23 mouse cellular contexts compared by ENCODE assay signal in genomic region chr6:24600726-24601125, GRCm38 (mm10). TPM values are rescaled to one million over a fixed set of nuclear protein-coding genes. Genes with fewer than 3 reads are reported as not detected.
A peak's percentile ranks its signal among the peaks of the same experiment; 100 is the strongest.
DNase-seq lines count a peak whose midpoint lies in the region; ATAC-seq lines count a peak whose summit lies in the region.
"Had no signal": no experiment of that assay in that cellular context is flagged by ENCODE, and none has a peak within 500 bp of the region (broad histone marks: within the 10 kb centered on the region; RNA-seq: fewer than 3 reads in every experiment).

No protein-coding gene starts in this region.

- H3K27ac ChIP-seq in heart, embryonic 12.5 days (ENCODE audit: poor library complexity, severe bottlenecking) = peak overlapping the region; percentile 97
- no peak overlapping the region for H3K27ac ChIP-seq in midbrain, embryonic 11.5 days (ENCODE audit: low read depth, low read length)
- no peak overlapping the region for H3K27ac ChIP-seq in midbrain, embryonic 10.5 days (replicated peaks)
- H3K27ac ChIP-seq: embryonic facial prominence, embryonic 13.5 days; forebrain, embryonic 12.5 days; hindbrain, embryonic 10.5 days; hindbrain, embryonic 14.5 days; intestine, embryonic 15.5 days had no signal

- H3K9me3 ChIP-seq in heart, embryonic 12.5 days (replicated peaks) = no peaks in the 10 kb centered on the region
- H3K9me3 ChIP-seq in midbrain, embryonic 11.5 days (ENCODE audit: control insufficient read depth, low read length) = no peaks in the 10 kb centered on the region
- no peaks in the 10 kb centered on the region for H3K9me3 ChIP-seq in midbrain, embryonic 10.5 days (replicated peaks)
- H3K9me3 ChIP-seq: embryonic facial prominence, embryonic 13.5 days; forebrain, embryonic 12.5 days; hindbrain, embryonic 10.5 days; intestine, embryonic 15.5 days had no signal

- peaks cover 24% of the 10 kb centered on the region for H3K36me3 ChIP-seq in heart, embryonic 12.5 days
- no peaks in the 10 kb centered on the region for H3K36me3 ChIP-seq in midbrain, embryonic 11.5 days (ENCODE audit: control insufficient read depth, insufficient read depth, low read length)
- H3K36me3 ChIP-seq in midbrain, embryonic 10.5 days = no peaks in the 10 kb centered on the region
- H3K36me3 ChIP-seq: embryonic facial prominence, embryonic 13.5 days; forebrain, embryonic 12.5 days; hindbrain, embryonic 10.5 days; intestine, embryonic 15.5 days had no signal

- peak overlapping the region; percentile 91 for H3K9ac ChIP-seq in heart, embryonic 12.5 days
- no peak overlapping the region for H3K9ac ChIP-seq in midbrain, embryonic 11.5 days (ENCODE audit: low read length)
- H3K9ac ChIP-seq: embryonic facial prominence, embryonic 13.5 days; forebrain, embryonic 12.5 days; hindbrain, embryonic 14.5 days; intestine, embryonic 15.5 days had no signal

- peak overlapping the region; percentile 54 for H3K4me3 ChIP-seq in heart, embryonic 12.5 days
- H3K4me3 ChIP-seq in midbrain, embryonic 11.5 days (ENCODE audit: low read depth, low read length) = no peak overlapping the region
- no peak overlapping the region for H3K4me3 ChIP-seq in midbrain, embryonic 10.5 days
- H3K4me3 ChIP-seq: embryonic facial prominence, embryonic 13.5 days; forebrain, embryonic 12.5 days; hindbrain, embryonic 10.5 days; intestine, embryonic 15.5 days had no signal

- peak overlapping the region; percentile 73 for H3K4me2 ChIP-seq in heart, embryonic 12.5 days
- no peak overlapping the region for H3K4me2 ChIP-seq in midbrain, embryonic 11.5 days
- H3K4me2 ChIP-seq: embryonic facial prominence, embryonic 13.5 days; forebrain, embryonic 12.5 days; hindbrain, embryonic 14.5 days; intestine, embryonic 15.5 days had no signal

- intact Hi-C loops in left cerebral cortex, postnatal 36 days (cut with DNase I) = no loop called here

- H3K27me3 ChIP-seq in heart, embryonic 12.5 days (replicated peaks) = no peaks in the 10 kb centered on the region
- no peaks in the 10 kb centered on the region for H3K27me3 ChIP-seq in midbrain, embryonic 11.5 days (ENCODE audit: control insufficient read depth, insufficient read depth, low read length)
- H3K27me3 ChIP-seq in midbrain, embryonic 10.5 days (ENCODE audit: low read depth, poor library complexity, severe bottlenecking) = no peaks in the 10 kb centered on the region
- H3K27me3 ChIP-seq: CH12.LX; embryonic facial prominence, embryonic 13.5 days; forebrain, embryonic 12.5 days; intestine, embryonic 15.5 days; Patski had no signal

- 62% methylated on average over 4 of the region's 4 CpGs for WGBS in heart, embryonic 12.5 days
- 75% methylated on average over 4 of the region's 4 CpGs for WGBS in midbrain, embryonic 11.5 days
- WGBS in midbrain, embryonic 10.5 days = 81% methylated on average over 4 of the region's 4 CpGs

- peak; percentile 87 for DNase-seq in heart, adult 11 months
- no peak for DNase-seq in heart, adult 9 months (ENCODE audit: low spot score in 2 of 2)
- DNase-seq in heart, adult 18-20 months = no peak
- peak; percentile 67 for DNase-seq in midbrain, embryonic 11.5 days (ENCODE audit: low spot score, missing footprints)
- no peak for DNase-seq in midbrain, embryonic 10.5 days (ENCODE audit: low spot score)
- DNase-seq in left cerebral cortex, postnatal 36 days (ENCODE audit: low spot score in 2 of 2) = no peak
- DNase-seq: adrenal gland, postnatal 14 days; cerebellum, adult 18-20 months; cerebellum, adult 9-11 months; cerebellum, postnatal 36 days; gastrocnemius, postnatal 10 days; kidney, adult 18-20 months had no signal

- peaks cover 29% of the 10 kb centered on the region for H3K4me1 ChIP-seq in heart, embryonic 12.5 days (replicated peaks)
- no peaks in the 10 kb centered on the region for H3K4me1 ChIP-seq in midbrain, embryonic 11.5 days (ENCODE audit: control insufficient read depth, insufficient read depth, low read length)
- peaks cover 6% of the 10 kb centered on the region; the same call in 1 of the 2 replicates for H3K4me1 ChIP-seq in midbrain, embryonic 10.5 days
- H3K4me1 ChIP-seq: embryonic facial prominence, embryonic 13.5 days; forebrain, embryonic 12.5 days; intestine, embryonic 15.5 days had no signal

- no peak for ATAC-seq in heart, embryonic 12.5 days (ENCODE audit: insufficient number of reproducible peaks, low FRiP score)
- ATAC-seq in midbrain, embryonic 11.5 days (ENCODE audit: low FRiP score) = no peak
- ATAC-seq: activated CD4-positive, CD25-positive, alpha-beta regulatory T cell, adult 4 months; forebrain, embryonic 16.5 days; intestine, embryonic 15.5 days; Patski had no signal

RNA-seq across cellular contexts. Expression of gene Lmod2, which starts 3.2 kb away (rescaled TPM):
- polyA plus RNA-seq in heart, embryonic 12.5 days (2016; fragmentation: Nextera tagmentation; extraction: Ambion mirVana) = 45.3 and 49.3 TPM in 2 replicates
- total RNA-seq in heart, adult 18-20 months (2021) = 100 to 1,000 TPM; 861 to 872 TPM
- not detected in 2 replicates for polyA plus RNA-seq in midbrain, embryonic 11.5 days (2014; fragmentation: Nextera tagmentation; extraction: Ambion mirVana)
- 0.15 TPM in 1 of 2 replicates, not detected in the other for polyA plus RNA-seq in midbrain, embryonic 10.5 days (2016; fragmentation: Nextera tagmentation; extraction: Ambion mirVana)
- not detected for total RNA-seq in left cerebral cortex, postnatal 36 days (2021)
- total RNA-seq: adrenal gland, postnatal 14 days; CH12.LX had no signal
- polyA plus RNA-seq: activated CD4-positive, CD25-positive, alpha-beta regulatory T cell, adult 4 months; forebrain, embryonic 12.5 days; forebrain, embryonic 16.5 days; hindbrain, embryonic 10.5 days; hindbrain, embryonic 14.5 days; intestine, embryonic 15.5 days; kidney, embryonic 14.5 days; Patski had no signal

Comparison
In these comparisons a context has a peak if more than half of its experiments do, and no peak if none do; other contexts are left out.
1. DNase-seq: peak in heart, adult 11 months (single experiment) and midbrain, embryonic 11.5 days (single experiment); none in heart, adult 9 months (0 of 2), heart, adult 18-20 months (0 of 2), midbrain, embryonic 10.5 days (single experiment) and left cerebral cortex, postnatal 36 days (0 of 2).
2. RNA of gene Lmod2, which starts 3.2 kb away (polyA plus RNA-seq): 45.3 to 49.3 TPM in heart, embryonic 12.5 days; 0.15 TPM in midbrain, embryonic 10.5 days and not detected in midbrain, embryonic 11.5 days; every median in the first group is over 10 times any median in the second.